Mouse (Mus musculus) lung, embryonic 15.5 days (tissue): Measurements from ENCODE around the gene Sec61b. TPM values are rescaled to one million over a fixed set of nuclear protein-coding genes. Genes with fewer than 3 reads are reported as not detected.

ENCODE experiments used
- ATAC-seq: fragments of 200-750 bp; cut with Nextera tagmentation; 2 replicates; pipeline ENCODE4 v1.8.0; 2017; ENCODE audit warnings: moderate number of reproducible peaks, borderline replicate concordance; ENCODE audit not compliant: low FRiP score, low TSS enrichment; ENCODE audit errors: extremely low read depth
- H3K27ac ChIP-seq: fragments of 300-500 bp; sonication (generic); 2 replicates; pipeline ENCODE4 v1.5.1; 2015; ENCODE audit warnings: moderate library complexity, mild to moderate bottlenecking, inconsistent platforms
- H3K27me3 ChIP-seq: fragments of 300-500 bp; sonication (generic); 2 replicates; pipeline ENCODE4 v1.6.1; 2015; ENCODE audit warnings: inconsistent platforms
- H3K36me3 ChIP-seq: fragments of 300-500 bp; sonication (generic); 2 replicates; pipeline ENCODE4 v1.6.1; 2015; ENCODE audit warnings: inconsistent platforms
- H3K4me1 ChIP-seq: fragments of 300-500 bp; sonication (generic); 2 replicates; pipeline ENCODE4 v1.6.1; 2015; ENCODE audit warnings: inconsistent platforms
- H3K4me2 ChIP-seq: fragments of 300-500 bp; sonication (generic); 2 replicates; pipeline ENCODE4 v1.6.1; 2015; ENCODE audit warnings: inconsistent platforms, mild to moderate bottlenecking, moderate library complexity
- H3K4me3 ChIP-seq: fragments of 300-500 bp; sonication (generic); 2 replicates; pipeline ENCODE4 v1.5.1; 2015; ENCODE audit warnings: mild to moderate bottlenecking, inconsistent platforms
- H3K9ac ChIP-seq: fragments of 300-500 bp; sonication (generic); 2 replicates; pipeline ENCODE4 v1.6.1; 2015; ENCODE audit warnings: inconsistent platforms
- H3K9me3 ChIP-seq: fragments of 300-500 bp; sonication (generic); 2 replicates; pipeline ENCODE4 v1.6.1; 2016; ENCODE audit warnings: inconsistent platforms
- WGBS: fragments of 180-500 bp; shearing (Covaris S2); methylation state at CpG from one replicate; pipeline ENCODE4 v1.1.7; 2015; 5-methylcytosine and 5-hydroxymethylcytosine counted together
- polyA plus RNA-seq: library from polyadenylated mRNA; unstranded; fragments of >200 nt; fragmentation: Nextera tagmentation; extraction: Ambion mirVana; gene quantifications from 2 replicates; pipeline ENCODE4 v1.2.1, GENCODE M21; 2015

Gene Sec61b
- polyA plus RNA-seq: 375 and 416 TPM in 2 replicates

DNA sequence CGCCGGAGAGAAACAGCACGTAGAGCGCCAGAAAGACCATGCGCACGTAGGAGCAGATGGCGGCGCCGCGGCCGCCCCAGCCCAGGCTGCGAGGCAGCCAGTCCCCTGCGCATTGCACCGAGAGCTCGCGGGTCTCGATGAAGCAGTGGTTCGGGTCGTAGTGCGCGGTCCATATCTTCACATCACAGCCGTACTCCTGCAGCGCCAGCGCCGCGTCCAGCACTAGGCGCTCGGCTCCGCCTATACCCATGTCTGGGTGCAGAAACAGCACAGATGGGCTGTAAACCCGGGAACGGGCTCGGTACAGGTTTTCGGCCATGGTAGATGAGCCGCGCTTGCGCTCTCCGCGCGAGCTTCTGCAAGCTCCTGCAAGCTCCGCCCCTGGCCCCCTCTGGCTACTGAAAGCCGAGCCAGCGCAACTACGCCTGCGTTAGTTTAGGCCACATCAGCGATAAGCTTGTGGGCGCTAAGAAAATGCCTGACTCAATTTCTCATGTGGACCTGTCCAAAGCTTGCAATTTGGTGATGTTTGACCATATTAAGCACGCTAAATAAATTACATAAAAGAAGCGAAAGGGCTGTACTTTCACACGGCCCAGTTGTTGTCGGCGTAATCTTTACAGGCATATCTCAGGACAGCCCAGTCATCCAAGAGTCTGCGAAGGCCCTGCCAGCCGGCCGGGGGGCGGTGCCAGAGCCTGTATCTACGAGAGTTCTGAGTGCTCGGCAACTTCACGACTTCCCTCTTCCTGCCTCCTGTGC, at the start of gene Sec61b, which contains the start of gene Alg2:
TSS of gene Sec61b (plus strand) at position 691 of the 762 bp plus-strand sequence.
TSS of gene Alg2 (minus strand) at position 366 of the 762 bp plus-strand sequence.
- Histone ChIP-seq H3K36me3 (peaks cover 51% of the 10 kb centered on the region), H3K27me3 (no peaks in the 10 kb centered on the region), H3K9ac (peak within 1 kb of the TSS; percentile 89), H3K4me3 (peak within 1 kb of the TSS; percentile 98), H3K4me2 (peak within 1 kb of the TSS; percentile 68), H3K4me1 (peaks cover 19% of the 10 kb centered on the region), H3K9me3 (no peaks in the 10 kb centered on the region), H3K27ac (peak within 1 kb of the TSS; percentile 98)
- ATAC-seq: peak; percentile 97
- under 1% methylated on average over 53 of the region's 58 CpGs for WGBS

DNA sequence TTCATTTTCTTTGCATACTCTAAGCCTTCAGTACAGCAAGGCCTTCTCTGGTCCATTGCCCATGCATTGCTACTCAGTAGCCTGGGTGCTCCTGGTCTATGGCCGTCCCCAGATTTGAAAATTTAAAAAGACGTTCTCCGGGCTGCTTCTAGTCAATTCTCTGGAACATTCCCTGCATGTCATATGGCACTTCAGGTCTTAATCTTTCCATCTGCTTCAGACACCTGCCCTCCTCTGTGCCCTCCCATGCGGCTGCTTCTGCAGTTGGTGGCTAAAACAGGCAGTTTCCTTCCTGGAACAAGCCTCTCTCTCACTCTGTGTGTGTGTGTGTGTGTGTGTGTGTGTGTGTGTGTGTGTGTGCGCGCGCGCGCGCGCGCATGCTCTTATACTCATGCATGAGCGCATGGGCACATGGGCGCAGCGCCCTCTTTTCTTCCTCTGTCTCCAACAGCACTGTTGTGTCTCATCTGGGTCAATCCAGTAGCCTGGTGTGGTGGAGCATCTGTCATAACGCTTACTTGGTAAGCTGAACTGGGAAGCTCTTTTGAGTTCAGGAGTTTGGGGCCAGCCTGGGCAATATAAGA, 49.1 kb upstream of the Sec61b start:
- no peak overlapping the region for H3K4me3 ChIP-seq
- no peak overlapping the region for H3K9ac ChIP-seq
- H3K4me1 ChIP-seq: no peaks in the 10 kb centered on the region
- ATAC-seq: no peak
- H3K36me3 ChIP-seq: no peaks in the 10 kb centered on the region
- WGBS: 83% methylated on average over 16 of the region's 16 CpGs
- no peak overlapping the region for H3K27ac ChIP-seq
- H3K9me3 ChIP-seq: no peaks in the 10 kb centered on the region
- no peak overlapping the region for H3K4me2 ChIP-seq
- no peaks in the 10 kb centered on the region; the same call in 1 of the 2 replicates for H3K27me3 ChIP-seq

DNA sequence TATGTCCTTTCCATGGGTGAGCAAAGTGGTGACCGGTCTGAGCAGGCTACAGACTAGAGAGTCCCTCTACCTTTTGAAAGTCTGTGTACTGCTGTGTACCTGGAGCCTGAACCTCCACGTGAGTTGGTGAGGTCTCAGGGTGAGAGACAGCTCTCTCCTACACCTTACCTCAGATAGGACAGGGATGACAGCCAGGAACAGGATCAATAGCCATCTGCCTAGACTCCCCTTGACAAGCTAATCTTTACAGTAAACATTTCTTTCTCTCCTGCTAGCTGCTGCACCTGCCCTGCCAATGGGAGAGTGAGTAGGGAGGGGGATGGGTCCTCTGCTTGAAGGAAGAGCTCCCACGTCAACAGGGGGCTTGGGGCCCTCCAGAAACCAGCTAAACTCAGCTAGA, 46.9 kb upstream of the Sec61b start:
- WGBS: 47% methylated on average over 3 of the region's 3 CpGs
- Histone ChIP-seq H3K4me2 (no peak overlapping the region), H3K9ac (no peak overlapping the region)

DNA sequence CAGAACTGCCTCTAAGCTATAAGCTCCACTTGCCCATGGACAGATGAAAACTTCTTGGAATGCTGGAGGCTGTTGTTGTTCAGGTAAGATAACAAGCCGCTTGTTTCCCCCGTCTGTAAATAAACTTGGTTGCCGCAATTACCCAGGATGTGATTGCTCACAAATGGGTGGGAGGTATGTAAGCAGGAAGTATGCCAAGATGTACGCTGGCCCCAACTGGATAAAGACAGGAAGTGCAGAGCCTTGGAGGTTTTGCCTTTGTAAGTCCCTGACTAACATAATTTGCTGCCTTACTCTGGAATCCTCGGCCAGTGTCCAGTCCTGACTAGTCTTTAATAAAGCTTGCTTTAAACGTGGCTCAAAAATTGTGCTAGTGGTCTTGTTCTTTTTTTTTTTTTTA, 43.9 kb upstream of the Sec61b start:
- 35% methylated on average over 6 of the region's 6 CpGs for WGBS
- no peak overlapping the region for H3K27ac ChIP-seq
- no peak overlapping the region for H3K4me2 ChIP-seq
- no peak for ATAC-seq
- H3K4me3 ChIP-seq: no peak overlapping the region
- H3K36me3 ChIP-seq: no peaks in the 10 kb centered on the region
- H3K4me1 ChIP-seq: no peaks in the 10 kb centered on the region
- H3K9me3 ChIP-seq: no peaks in the 10 kb centered on the region
- H3K27me3 ChIP-seq: no peaks in the 10 kb centered on the region; the same call in 1 of the 2 replicates
- no peak overlapping the region for H3K9ac ChIP-seq

More for the DNA sequence above, 46.9 kb upstream of the Sec61b start:
- Histone ChIP-seq H3K4me3 (no peak overlapping the region), H3K27ac (no peak overlapping the region), H3K4me1 (no peaks in the 10 kb centered on the region), H3K27me3 (no peaks in the 10 kb centered on the region; the same call in 1 of the 2 replicates), H3K9me3 (no peaks in the 10 kb centered on the region), H3K36me3 (no peaks in the 10 kb centered on the region)
- no peak for ATAC-seq

DNA sequence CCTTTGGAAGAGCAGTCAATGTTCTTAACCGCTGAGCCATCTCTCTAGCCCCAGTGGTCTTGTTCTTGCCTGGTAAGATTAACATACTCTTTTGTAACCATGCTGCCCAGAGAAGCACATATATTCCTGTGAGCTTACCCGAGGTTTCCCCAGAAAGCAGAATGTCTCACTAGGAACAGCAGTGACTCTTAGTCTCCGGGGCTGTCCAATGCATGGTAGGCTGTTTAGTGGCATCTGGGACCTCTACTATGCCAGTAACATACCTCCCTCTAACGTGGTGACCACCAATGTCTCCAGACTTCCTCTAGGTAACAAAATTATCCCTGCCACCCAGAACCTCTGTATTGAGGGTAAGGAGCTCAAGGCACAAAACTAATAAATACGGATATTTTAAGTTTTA, 43.4 kb upstream of the Sec61b start:
- Histone ChIP-seq H3K27ac (no peak overlapping the region), H3K4me2 (no peak overlapping the region), H3K27me3 (no peaks in the 10 kb centered on the region; the same call in 1 of the 2 replicates), H3K36me3 (no peaks in the 10 kb centered on the region), H3K4me3 (no peak overlapping the region), H3K9me3 (no peaks in the 10 kb centered on the region), H3K4me1 (no peaks in the 10 kb centered on the region; the same call in 1 of the 2 replicates), H3K9ac (no peak overlapping the region)
- ATAC-seq: no peak
- WGBS: 80% methylated on average over 5 of the region's 5 CpGs

DNA sequence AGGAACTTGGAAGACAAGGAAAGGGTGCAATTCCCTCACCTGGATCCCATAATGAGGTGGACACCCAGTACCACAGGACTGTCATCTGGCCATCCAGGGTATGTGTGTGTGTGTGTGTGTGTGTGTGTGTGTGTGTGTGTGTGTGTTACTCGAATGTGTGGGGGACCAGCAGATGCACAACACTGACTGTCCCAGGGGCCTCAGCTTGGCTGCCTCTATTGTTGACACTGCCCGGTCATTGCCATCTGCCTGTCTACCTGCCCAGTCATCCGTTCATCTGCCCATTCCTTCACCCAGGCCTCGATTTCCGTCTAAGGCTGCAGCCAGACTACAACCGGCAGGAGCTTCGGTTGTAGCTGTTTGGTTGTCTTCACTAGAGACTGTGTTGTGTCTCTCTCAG, 41.7 kb upstream of the Sec61b start:
- Histone ChIP-seq H3K27ac (no peak overlapping the region), H3K9me3 (no peaks in the 10 kb centered on the region), H3K9ac (no peak overlapping the region), H3K27me3 (no peaks in the 10 kb centered on the region), H3K4me3 (no peak overlapping the region), H3K36me3 (no peaks in the 10 kb centered on the region), H3K4me2 (no peak overlapping the region), H3K4me1 (peaks cover 9% of the 10 kb centered on the region)
- no peak for ATAC-seq
- 82% methylated on average over 7 of the region's 7 CpGs for WGBS

DNA sequence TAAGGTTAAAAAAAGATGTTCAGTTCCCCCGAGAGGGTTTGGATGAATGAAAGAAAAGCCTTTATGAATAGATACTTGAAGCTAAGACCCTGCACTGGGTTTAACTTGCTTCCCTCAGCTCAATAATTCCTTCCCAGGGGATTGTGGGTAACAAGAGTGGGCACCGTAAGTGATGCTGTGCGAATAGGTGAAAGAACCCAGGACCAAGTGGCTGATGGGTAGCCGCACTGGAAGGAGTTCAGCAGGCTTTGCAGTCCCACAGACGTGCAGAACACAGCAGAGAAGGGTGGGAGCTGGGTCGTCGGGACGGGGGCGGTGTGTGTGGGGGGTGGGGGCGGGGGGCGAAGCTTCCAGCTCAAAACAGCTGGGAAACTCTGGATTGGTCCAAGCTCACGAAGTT, 39.3 kb upstream of the Sec61b start:
- H3K27me3 ChIP-seq: no peaks in the 10 kb centered on the region
- peaks cover 13% of the 10 kb centered on the region for H3K4me1 ChIP-seq
- no peak overlapping the region for H3K27ac ChIP-seq
- H3K9me3 ChIP-seq: no peaks in the 10 kb centered on the region
- no peak overlapping the region for H3K4me3 ChIP-seq
- no peaks in the 10 kb centered on the region for H3K36me3 ChIP-seq
- no peak overlapping the region for H3K4me2 ChIP-seq
- WGBS: 62% methylated on average over 12 of the region's 12 CpGs
- H3K9ac ChIP-seq: no peak overlapping the region
- no peak for ATAC-seq

DNA sequence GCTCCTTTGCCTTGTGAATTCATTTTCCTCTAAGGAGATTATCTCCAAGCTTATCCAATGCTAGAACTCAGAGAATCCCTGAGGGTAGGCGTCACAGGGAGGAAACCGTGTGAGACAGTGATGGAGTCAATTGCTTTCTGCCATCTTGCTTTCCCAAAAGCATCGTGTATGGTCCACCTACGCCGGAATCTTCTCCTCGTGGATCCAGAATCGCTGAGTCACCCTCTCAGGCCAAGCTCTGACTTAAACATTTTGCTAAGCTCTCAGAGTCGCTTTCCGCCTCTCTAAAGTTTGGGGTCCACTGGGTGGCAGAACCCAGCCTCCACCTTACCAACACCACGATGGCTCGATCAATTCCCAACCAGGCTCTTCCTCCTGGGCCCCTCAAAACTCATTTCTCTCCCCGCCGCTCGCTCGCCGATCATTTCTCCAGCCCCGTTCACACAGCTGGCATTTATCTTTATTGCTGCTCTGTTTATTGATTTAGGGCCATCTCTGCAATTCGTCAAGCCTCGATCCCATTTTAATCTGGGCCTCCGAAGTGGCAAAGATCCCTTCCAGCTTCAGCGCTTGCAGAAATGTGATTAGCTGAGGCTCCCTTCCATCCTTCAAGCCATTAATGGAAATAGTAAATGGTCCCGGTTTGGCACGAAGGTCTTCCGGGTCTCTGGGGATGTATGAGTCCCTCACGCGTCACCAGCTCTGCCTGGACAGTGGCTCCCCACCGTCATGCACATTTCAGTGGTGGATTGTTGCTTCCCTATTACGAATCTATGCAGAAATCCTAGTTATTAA, 38.7 kb upstream of the Sec61b start:
- H3K27ac ChIP-seq: no peak overlapping the region
- H3K4me2 ChIP-seq: peak overlapping the region; percentile 38; the same call in 1 of the 2 replicates
- peaks cover 13% of the 10 kb centered on the region for H3K4me1 ChIP-seq
- H3K27me3 ChIP-seq: no peaks in the 10 kb centered on the region
- H3K9me3 ChIP-seq: no peaks in the 10 kb centered on the region
- peak; percentile 24; the same call in 1 of the 2 replicates for ATAC-seq
- no peaks in the 10 kb centered on the region for H3K36me3 ChIP-seq
- no peak overlapping the region for H3K9ac ChIP-seq
- no peak overlapping the region for H3K4me3 ChIP-seq
- 39% methylated on average over 28 of the region's 28 CpGs for WGBS

DNA sequence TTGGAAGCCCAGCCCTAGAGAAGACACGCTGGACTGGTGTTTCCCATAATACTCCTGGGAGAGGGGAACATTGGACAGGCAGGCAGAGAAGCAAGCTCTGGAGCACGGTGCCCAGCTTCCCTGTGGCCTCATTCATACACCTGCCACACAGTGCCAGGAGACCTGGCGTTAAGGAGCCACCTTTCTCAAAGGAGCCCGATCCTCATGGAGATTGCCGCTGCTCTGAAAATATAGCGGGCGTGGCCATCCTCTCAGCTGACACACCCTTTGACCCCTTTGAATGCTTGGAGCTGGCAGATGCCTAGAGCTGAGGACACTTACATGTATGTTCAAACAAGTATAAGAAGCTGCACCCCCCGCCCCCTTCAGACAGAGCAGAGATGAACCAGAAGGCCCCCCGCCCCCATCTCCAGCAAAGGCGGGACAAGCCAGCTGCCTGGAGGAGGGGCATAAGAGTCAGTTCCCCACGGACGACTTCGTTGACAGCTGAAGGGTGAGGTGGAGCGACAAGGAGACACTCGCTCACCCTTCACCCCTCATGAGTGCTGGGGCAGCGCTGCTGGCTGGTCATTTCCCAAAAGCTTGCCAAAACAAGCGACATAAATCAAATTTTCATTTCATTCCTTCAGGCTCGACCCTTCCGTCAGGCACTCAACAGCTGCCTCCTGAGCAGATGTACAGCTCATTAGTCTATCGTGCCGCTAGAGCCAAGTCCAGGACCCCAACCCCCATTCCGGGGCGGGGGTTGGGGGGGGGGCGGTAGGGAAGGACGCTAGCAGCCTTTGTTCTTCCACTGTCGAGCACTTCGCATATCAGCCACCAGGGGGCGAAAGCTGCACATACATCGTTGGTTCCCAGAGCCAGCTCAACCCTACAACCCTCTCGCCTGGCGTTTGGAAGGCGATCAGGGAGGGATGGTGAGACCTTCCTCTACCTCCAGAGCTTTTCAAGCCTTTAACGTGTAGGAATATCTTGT, 36.8 kb upstream of the Sec61b start:
- peak overlapping the region; percentile 63 for H3K27ac ChIP-seq
- H3K4me1 ChIP-seq: peaks cover 13% of the 10 kb centered on the region
- H3K27me3 ChIP-seq: no peaks in the 10 kb centered on the region
- peak overlapping the region; percentile 56 for H3K9ac ChIP-seq
- WGBS: 1% methylated on average over 33 of the region's 33 CpGs
- ATAC-seq: peak; percentile 88
- H3K4me2 ChIP-seq: peak overlapping the region; percentile 96
- H3K36me3 ChIP-seq: no peaks in the 10 kb centered on the region
- peak overlapping the region; percentile 53 for H3K4me3 ChIP-seq
- no peaks in the 10 kb centered on the region for H3K9me3 ChIP-seq

DNA sequence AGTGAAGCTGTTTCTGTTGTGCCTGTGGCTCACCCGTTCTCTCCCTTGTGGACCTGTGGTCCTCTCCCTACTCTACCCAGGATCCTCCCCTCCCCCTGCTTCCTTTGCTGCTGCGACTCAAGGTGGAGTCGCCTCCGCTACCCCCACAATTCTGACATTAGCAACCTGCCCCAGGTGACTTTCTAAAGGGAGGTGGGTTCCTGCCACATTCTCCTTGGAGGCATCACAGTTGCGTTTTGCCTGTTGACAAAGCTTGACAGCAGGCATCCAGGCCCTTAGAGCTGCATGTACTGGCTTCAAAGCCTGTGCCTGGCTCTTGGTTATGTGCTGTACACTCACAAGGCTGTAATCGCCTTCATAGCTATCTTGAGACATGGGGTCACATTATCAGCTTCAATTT, 35.5 kb upstream of the Sec61b start:
- Histone ChIP-seq H3K4me2 (no peak overlapping the region), H3K9ac (no peak overlapping the region), H3K27me3 (no peaks in the 10 kb centered on the region), H3K9me3 (no peaks in the 10 kb centered on the region), H3K36me3 (no peaks in the 10 kb centered on the region), H3K4me3 (no peak overlapping the region), H3K4me1 (peaks cover 13% of the 10 kb centered on the region), H3K27ac (no peak overlapping the region)
- WGBS: 83% methylated on average over 6 of the region's 6 CpGs
- no peak for ATAC-seq

DNA sequence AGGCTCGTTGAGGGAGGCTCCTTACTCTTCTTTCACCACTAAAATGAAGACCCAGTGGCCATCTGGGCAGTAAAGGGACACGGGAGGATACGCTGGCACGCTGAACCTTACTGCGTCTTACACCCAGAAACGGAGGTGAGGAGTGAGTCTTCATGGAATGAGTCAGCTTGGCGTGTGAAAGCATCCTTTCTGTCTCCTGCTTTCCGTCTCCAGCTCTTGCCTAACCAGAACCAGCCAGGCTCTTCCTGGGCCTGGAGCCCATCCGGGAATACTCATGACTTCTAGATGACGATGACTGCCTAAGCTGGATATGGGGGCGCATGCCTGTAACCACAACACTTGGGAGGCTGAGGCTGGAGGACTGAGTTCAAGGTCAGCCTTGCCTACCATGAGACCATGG, 33.5 kb upstream of the Sec61b start:
- Histone ChIP-seq H3K9me3 (no peaks in the 10 kb centered on the region), H3K9ac (no peak overlapping the region), H3K27ac (no peak overlapping the region), H3K4me3 (no peak overlapping the region), H3K4me2 (no peak overlapping the region), H3K36me3 (no peaks in the 10 kb centered on the region), H3K4me1 (peaks cover 13% of the 10 kb centered on the region), H3K27me3 (no peaks in the 10 kb centered on the region)
- 88% methylated on average over 11 of the region's 11 CpGs for WGBS
- no peak for ATAC-seq
